Mouse (Mus musculus) right cerebral cortex, adult 18-20 months (tissue): Measurements from ENCODE around the gene Cfap45.

Source experiments
- DNase-seq: peaks from one replicate; pipeline ENCODE4 v3.0.0; 2022; ENCODE audit warnings: mixed read lengths

The Cfap45 gene

DNA sequence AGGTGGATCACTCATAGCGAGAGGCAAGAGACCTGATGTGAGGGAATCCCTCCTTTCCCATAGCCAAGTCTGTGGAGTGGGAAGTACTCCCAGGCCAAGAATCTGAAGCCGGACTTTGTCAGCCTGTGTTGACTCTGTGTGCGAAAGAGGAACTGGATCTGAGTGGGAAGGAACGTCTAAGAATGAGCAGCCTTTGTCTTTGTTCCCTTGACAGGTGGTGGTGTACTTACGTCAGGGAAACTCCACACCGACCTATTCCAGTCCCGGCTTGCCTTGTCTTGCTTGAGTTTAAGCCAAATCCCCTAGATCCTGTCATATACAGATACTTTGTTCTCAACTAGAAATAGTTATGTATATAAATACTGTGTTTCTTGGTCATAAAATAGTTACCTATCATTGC lies 1.9 kb downstream of the Cfap45 start:
- no peak for DNase-seq

DNA sequence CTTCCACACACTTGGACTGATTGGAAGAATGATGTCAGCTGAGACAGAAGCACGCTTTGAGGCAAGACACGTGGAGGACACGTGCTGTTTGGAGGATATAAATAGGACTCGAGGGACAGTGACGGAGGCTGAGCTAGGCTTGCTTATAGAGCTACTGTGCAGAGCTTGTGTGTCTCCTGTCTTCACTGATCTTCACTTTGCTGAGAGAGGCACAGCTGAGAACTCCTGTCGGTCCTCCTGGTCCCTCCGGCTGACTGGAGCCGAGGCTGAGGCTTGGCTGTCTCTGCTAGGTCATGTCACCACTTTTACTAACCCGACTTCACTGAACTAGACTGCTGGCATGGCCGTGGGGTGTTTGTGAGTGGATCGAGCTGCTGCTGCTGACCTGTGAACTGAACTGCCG lies 3.1 kb downstream of the Cfap45 start:
- DNase-seq: no peak

DNA sequence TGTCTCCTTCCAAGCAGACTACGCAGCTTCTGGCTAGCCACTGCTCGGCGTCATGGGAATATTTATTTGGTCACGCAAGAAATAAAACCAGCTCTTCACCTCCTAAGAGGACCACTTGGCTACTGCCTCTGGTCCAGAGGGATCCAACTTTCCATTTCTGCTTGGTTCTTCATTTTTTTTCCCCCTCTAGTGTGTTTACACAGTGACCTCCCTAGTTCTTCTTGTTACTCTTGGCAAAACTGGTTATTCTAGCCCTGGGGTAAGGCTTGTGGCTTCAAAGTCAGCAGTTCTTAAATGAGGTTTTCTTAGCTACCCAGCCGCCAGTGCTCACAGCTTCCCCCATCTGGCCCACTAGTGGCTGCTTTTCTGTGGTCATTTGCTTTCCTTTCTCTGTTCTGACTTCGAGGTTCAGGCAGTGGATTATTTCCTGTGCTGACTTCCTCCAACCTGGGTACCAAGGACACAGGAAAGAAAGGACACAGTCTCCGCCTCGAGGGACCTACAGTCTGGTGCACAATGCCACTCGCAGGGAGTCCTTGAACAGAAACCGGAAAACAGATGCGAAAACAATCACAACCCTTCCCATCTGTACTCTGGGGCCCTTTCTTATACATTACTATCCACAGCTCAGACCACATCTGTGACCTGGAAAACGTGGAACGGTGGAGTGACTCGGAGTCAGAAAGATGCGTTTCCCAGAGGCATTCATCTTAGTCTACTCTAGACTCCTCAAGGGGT lies 4.6 kb downstream of the Cfap45 start:
- DNase-seq: peak; percentile 14

DNA sequence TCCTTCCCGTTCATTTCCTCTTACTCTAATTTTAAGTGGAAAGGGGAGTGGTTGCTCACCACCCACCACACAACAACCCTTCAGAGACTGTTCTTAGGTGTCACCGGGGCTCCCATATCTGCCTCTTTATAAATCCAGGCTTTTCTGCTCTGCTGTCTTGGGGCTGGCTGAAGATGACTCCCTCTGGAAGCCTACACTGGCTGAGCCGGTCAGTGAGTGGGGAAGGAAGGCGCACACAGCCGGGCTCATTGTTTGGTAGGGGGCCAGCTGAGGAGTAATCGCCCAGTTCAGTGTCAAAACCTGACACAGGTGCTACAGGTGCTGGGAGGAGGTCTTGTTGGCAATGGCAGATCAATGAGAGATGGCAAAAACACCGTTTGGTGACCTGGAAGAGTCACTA lies 5.4 kb downstream of the Cfap45 start:
- DNase-seq: no peak

DNA sequence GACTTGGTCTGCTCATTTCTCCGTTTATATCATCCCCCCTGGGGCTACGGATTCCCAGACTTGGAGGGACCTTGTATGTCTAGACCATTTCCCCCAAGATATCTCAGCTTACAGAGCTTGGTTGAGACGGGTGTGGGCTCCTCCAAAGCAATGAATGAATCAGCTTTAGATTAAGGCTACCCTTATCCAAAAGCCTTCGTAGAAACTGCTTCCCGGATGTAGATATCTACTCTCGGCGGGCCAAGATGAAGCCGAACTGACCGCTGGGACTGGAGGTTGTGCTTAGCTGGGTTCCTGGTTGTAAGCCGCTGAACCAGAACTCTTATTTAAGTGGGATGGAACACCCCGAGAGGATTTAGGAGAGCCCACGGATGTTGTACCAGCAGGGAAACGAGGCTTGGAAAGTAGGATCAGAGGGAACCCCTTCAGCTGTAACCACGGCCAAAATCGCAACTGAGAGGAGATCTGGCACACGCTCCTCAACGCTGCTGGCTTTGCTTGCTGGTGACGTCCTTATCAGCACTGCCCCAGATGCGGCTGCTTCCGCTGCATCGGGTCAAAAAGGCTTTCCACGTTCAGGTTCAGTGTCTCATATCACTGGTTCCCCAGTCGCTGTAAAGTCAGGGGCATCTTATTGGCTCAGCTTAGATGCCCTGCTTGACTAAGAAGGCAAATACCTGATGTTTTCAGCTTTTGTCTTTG lies 5.9 kb downstream of the Cfap45 start:
- DNase-seq: no peak

DNA sequence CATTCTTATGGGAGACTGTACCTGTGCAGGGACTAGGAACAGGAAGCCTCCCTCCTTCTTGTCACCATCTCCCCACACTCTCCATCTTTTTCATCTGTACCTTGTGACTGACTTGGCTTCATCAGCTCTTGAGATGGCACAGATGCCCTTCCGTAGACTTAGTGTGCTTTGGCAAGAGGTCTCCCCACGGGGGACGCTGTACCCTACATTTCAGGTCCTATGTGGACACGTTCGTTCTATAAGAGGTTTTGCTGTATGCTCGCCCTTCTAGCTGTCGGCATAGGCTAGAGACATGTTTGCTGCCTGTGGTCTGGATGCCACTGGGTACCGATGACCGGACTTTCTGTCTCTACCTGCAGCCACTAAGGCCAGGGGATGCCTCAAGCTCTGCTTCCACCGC lies 6.8 kb downstream of the Cfap45 start:
- no peak for DNase-seq

DNA sequence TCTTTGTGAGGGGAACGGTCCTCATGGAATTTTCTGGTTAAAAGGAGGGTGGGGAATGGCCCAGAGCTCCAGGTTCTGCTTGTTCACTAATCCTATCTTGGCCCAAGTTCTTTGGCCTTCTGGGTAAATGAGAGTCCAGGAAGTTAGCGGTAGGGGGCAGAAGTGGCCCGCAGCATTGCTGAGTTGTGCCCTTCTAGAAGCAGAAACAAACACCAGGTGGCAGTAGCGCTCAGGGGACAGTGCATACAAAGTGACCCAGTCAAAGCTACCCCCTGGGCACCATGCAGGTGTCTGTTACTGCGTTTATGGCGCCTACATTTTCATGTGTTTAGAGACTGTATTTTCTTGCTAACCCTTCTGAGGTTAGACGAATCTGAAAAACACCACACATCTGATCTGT lies 8.1 kb downstream of the Cfap45 start:
- peak; percentile 83 for DNase-seq

DNA sequence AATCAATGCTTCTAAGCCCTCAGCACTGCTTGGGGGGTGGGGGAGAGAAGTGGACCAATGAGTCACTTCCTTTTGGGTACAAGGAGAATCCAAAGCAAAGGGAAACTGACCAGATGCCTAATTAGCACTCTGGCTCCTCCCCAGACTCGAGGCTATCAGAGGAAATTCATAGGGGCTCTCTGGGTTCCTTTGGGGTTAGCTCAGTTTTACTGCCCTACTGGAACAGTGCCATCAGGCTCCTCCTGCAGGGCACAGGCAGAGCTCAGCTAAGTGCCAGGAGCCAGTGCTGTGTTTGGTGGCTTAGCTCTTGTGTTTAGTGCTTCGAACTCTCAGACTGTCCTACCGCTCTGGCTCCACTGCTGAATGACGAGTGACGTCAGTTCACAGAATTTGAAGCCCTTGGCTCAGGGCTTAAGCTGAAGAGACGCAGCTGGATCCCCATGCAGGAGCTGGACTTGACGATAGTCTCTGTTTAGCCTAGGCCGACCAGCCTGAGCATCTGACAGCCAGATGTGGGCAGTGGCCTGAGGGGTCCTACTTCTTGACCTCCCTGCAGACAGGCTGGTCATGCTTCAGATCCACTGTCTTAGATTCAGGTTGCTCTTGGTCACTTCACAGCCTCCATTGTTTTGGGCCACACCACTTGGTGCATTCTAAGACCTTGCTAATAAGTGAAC lies 10.1 kb downstream of the Cfap45 start:
- DNase-seq: no peak

DNA sequence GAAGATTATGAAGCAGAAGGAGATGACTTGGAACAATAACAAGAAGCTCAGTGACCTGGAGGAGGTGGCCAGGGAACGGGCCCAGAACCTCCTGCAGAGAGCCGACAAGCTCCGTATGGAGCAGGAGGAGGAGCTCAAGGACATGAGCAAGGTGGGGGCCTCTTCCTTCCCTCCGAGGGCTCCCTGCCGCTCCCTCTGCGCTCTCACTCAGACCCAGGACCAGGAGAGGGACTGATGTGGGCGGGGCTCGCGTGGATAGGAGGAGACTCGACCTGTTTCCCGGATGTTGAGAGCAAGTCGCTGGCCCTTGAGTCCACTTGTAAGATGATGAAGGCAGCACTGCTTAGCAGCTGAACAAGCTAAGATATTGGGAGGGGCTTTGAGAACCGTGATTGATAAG lies 11.9 kb downstream of the Cfap45 start:
- DNase-seq: no peak

DNA sequence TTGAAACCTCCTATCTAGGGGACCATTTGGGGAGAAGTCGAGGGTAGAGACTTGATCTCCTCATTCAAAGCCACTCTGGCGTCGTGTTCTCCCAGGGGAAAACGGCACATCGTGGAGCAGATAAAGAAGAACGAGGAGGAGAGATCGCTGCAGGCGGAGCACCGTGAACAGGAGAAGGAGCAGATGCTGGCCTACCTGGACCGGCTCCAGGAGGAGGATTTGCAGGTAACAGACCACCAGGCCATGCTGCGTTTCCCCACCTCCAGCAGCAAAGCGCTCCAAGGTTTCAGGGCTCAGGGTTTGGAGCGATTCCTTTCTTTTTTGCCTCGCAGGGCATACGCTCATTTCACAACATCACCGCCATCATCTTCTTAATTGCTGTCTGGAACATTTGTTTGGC lies 14.5 kb downstream of the Cfap45 start:
- no peak for DNase-seq

DNA sequence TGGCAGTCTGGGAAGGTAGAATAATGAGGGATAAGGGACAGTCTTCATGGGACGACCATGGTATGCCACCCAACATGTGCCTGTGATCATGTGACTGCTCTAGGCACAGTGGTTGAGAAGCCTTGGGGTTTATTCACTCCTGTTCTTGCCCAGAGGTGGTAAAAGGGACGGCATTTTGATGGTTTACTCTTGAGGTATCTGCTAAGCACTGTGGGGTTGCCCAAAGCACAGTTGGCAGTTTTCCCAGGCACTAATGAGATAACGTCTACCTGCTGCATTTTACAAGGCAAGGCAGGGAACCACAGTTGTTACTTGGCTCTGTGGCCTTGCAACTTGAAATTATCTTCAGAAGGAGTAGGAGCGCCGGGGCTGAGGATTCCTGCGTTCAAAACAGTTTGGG lies 19.2 kb downstream of the Cfap45 start:
- DNase-seq: no peak

DNA sequence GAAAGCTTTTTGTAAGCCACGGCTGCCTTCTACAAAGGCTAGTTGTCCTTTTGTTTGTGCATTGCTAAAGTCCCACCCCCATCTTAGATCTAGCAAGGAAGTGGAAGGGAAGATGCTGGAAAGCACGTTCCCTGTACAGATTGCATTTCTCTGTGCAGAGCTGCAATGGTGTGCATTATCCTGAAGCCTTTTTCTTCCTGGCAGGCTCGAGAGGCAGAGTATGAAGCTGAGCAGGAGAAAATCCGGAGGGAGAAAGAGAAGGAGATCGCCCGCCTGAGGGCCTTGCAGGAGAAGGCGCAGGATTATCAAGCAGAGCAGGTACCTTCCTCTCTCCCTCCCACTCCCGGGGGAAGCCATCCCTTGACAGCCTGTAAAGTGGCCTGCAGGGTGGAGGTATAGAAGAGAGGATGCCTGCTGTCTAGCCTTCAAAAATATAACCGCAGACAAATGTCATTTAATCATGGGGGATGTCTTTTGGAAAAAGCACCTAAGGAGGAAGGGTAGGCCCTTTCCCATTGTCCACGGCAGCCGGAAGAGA lies 19.8 kb downstream of the Cfap45 start:
- no peak for DNase-seq

DNA sequence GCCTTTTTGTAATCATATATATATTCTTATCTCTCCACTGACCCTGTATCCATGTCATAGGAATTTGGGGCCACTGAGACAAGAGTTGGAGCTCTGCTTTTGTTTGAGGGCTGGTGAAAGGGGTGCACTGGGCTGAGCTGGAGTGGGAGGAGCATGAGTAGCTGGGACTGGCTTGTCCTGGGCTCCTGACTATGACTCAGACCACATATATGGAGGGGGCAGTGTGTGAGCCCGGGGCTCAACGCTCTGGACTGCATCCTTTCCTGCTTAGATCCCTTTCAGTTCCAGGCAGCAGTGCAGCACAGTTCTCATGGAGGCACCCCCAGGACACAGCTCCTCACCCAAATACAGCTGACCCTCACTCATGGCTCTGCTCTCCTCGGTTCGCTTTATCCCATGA lies 25.5 kb downstream of the Cfap45 start:
- DNase-seq: no peak

DNA sequence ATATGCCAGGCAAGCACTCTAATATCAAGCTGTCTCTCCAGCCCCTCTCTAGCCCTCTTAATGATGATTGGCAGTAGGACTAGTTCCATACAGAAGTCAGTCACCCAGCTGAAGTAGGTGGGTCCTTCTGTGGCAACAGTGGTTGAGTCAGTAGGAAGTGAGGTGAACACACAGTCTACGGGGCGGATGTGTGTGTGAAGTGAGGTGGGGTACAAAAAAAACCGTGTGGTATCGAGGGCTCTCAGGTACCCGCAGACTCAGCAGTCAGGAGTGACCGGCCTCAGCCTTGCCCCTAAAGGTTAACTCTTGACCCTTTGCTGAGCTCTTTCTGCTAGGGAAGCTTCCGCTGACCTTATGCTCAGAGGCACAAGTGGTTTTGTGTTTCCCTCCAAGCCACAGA lies 27.9 kb downstream of the Cfap45 start:
- DNase-seq: no peak

DNA sequence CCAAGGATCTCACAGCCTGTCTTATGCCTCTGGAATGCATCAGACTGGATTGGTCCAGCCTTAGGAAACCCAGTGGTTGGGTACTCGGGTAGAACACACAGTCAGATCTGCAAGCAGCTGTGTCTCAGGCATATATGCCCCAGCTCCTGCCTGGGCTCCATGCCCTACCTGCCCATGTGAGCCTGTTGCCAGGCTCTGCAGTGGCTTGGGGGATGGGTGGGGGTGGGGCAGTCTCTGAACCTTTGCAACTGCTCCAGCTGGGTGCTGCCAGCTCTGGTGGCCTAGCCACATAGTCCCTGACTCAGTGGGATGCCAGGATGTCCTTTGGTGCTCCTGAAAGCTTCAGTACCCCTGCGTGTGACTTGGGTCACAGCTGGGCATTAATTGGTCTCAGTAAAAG lies 28.7 kb downstream of the Cfap45 start:
- no peak for DNase-seq

DNA sequence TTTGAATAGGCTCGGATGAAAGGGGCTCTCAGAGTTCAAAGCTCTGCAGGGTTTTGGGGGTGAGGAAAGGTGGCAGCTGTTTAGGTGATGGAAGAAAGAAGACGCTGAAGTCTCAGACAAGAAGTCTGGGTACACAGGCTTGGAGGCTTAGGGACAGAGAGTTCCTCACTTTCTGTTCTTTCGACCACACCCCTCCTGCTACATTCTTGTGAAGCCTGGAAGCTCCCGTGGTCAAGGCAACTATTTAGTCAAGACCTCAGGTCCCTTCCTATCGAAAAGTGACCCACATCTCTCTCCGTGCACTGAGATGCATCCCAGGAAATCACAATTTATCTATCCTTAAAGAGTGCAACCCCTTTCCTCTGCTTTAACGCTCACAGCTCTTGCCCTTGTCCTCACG lies 29.1 kb downstream of the Cfap45 start:
- DNase-seq: no peak

DNA sequence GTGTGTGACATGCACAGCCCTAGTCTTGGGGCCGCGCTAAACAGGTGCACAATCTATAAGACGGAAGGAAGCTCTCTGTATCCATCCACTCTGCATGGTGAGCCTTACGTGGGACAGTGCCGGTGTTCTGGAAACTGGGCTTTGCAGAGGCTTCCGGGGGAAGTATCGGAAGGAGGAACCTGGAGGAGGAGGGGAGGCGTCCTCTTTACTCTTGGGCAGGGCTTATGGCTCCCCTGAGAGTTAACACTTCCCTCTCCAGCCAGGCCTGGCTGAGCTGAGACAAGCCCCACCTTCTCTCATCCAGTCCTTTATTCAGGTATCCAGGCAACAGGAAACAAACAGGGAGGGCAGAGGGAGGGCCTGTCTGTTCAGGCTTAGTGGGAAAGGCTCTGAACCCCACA lies 29.9 kb downstream of the Cfap45 start:
- peak; percentile 60 for DNase-seq

DNA sequence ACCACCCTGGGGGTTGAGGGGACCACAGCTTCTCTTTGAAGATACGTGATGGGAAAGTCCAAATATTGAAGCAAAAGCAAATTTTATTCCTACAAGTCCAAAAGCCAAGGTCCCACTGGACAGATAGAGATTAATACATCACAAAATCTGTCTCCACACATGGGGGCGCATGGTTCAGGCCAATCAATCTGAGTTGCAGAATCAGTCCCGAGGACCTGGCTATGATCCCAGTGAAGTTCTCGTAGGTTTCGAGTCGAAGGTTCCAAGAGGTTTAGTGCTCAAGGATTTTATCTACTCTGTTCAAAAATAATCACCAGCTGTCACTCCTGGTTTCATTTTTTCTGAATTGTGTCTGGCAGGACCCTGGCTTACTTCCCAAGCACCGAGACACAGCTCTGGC lies 30.4 kb downstream of the Cfap45 start:
- DNase-seq: no peak

DNA sequence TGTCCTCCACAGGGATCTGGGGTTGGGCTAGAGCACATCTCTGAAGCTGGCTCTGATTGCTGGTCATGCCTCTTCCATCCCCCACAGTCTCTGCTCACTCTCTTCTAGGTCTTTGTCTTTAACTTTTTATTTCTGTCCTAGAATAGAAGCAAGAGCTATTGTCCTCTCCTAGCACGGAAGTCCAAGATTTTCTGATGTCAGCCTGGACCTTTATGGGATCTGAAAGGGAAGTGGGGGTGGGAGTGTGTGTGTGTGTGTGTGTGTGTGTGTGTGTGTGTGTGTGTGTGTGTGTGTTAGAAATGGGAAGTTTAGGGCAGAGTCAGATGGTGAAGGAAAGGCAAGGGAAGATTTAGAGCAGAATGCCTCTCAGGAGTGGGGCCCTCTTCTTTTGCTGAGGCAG lies 32.0 kb downstream of the Cfap45 start:
- no peak for DNase-seq

DNA sequence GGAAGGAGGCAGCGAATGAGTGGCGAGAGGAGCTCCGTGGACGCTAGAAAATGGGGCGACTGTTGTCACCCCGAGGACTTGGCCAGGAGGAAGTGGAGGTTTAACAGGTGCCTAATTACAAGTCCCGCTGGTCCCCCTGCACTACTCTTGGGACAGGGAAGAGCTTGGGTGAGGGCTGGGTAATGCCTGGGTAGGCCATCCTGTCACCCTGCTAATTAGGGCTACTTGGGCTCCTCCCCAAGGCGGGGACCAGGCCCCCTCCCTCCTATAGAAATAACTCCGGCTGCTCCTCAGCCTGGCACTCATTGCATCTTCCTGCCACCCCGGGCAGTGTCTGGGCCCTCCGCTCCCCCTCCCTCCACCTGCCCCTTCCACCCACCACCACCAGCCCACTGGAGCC lies 35.0 kb downstream of the Cfap45 start, which contains the start of gene Vsig8:
TSS of gene Vsig8 (plus strand) at position 301 of the 400 bp plus-strand sequence.
- DNase-seq: no peak

DNA sequence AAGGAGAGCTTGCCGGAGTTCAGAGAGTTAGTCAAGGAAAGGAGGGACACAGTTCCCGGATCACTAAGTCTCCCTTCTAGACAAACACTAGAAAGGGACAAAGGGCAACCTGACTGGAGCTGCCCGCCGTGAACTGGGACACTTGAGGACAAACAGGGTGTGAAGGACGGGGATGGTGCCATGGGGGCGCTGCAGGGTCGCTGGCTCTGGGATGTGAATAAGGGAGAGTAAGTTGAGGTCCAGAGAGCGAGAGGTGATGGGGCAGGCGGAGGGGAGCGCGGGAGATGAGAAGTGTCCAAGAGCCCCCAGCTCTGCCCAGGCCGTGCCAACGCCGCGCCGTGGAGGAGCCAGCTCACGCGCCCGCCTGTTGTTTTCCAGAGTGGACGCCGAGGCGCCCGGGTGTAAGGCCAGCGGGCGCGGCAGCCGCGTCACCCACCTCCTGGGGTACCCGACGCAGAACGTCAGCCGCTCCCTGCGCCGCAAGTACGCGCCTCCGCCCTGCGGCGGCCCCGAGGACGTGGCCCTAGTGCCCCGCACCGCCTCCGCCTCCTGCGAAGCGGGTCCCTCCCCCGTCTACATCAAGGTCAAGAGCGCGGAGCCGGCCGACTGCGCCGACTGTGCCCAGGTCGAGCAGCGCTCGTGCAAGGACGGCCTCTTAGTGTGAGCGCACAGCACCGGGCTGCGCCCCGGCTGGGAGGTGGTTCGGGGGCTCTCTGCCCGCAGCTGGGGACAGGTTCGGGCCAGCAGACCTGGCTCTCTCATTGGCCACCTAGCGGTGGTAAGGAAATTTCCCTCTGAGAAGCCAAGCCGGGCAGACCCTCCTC lies 42.3 kb downstream of the Cfap45 start:
- DNase-seq: peak; percentile 67

DNA sequence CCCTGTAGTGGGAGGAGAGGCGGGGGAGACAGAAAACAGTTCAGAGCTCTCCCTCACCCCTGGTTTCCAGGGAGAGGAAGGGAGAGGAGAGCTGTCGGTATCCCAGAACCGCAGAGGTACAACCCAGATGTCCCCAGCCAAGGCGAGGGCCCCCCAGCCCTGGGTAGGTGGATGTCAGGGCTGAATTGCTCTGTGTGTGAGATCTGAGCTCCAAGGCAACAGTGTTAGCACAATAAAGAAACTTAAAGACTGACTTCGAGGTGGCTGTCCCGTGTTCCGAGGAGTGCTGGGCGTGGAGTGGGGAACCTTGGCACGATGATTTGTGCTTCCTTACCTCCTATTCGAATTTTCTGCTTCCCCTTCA lies 42.8 kb downstream of the Cfap45 start:
- DNase-seq: no peak

DNA sequence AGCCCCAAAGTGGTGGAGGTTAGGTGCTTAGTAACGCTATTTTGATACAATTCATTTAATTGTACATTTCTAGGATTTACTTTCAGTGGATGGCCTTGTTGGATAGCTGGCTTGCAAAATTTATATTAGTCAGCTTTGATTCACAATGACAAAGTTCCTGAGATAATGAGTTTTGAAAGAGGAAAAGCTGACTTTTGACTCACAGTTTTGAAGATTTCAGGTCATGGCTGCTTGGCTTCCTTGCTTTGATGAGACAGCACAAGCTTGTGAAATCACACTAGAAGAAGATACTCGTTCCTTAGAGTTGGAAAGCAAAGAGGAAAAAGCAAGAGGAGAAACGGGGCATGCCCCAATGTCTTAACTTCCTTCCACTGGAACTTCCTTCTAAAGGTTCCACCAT lies 45.5 kb downstream of the Cfap45 start:
- DNase-seq: no peak
